Mouse (Mus musculus) myocyte (in vitro differentiated cells): ENCODE measurements around the gene Mrps7. TPM values are rescaled to one million over a fixed set of nuclear protein-coding genes. Genes with fewer than 3 reads are reported as not detected.

Source experiments
- H3K27me3 ChIP-seq: one replicate; pipeline ENCODE4 v1.6.1; 2011; ENCODE audit not compliant: control insufficient read depth, insufficient read depth, insufficient read length
- H3K36me3 ChIP-seq: one replicate; pipeline ENCODE4 v1.6.1; 2011; ENCODE audit not compliant: control insufficient read depth, insufficient read depth
- H3K4me2 ChIP-seq: one replicate; pipeline ENCODE4 v1.6.1; 2011; ENCODE audit warnings: low read depth, control low read depth
- H3K4me3 ChIP-seq: one replicate; pipeline ENCODE4 v1.5.1; 2011; ENCODE audit warnings: mild to moderate bottlenecking, control low read depth, moderate library complexity
- H3K79me2 ChIP-seq: one replicate; pipeline ENCODE4 v1.6.1; 2011; ENCODE audit not compliant: control insufficient read depth, insufficient read depth
- H3ac ChIP-seq: one replicate; pipeline ENCODE4 v1.6.1; 2011; ENCODE audit not compliant: control insufficient read depth, insufficient read length
- CEBPB ChIP-seq: IDR thresholded peaks from 2 replicates; pipeline ENCODE4 v1.6.1; 2011; ENCODE audit warnings: mild to moderate bottlenecking, moderate library complexity; ENCODE audit not compliant: poor library complexity, insufficient read depth, severe bottlenecking
- E2F4 ChIP-seq: IDR thresholded peaks from one replicate; pipeline ENCODE4 v1.6.1; 2011; ENCODE audit warnings: mild to moderate bottlenecking, control low read depth, moderate library complexity; ENCODE audit not compliant: insufficient read depth
- MAX ChIP-seq: IDR thresholded peaks from one replicate; pipeline ENCODE4 v1.6.1; 2011; ENCODE audit warnings: low read depth, mild to moderate bottlenecking, control low read depth
- MYOD1 ChIP-seq, 3 experiments: IDR thresholded peaks; one replicate each; pipeline ENCODE4 v1.6.1; 2011; ENCODE audit warnings: control low read depth in 2 of 3, low read depth in 2 of 3, mild to moderate bottlenecking in 2 of 3, moderate library complexity in 1 of 3; ENCODE audit not compliant: insufficient read length in 2 of 3, control insufficient read depth in 1 of 3
- MYOG ChIP-seq, 3 experiments: IDR thresholded peaks; one replicate each; pipeline ENCODE4 v1.6.1; 2011; ENCODE audit warnings: control low read depth in 2 of 3, low read depth in 2 of 3, mild to moderate bottlenecking in 2 of 3; ENCODE audit not compliant: insufficient read length in 2 of 3, control insufficient read depth in 1 of 3, insufficient read depth in 1 of 3
- POLR2A ChIP-seq: IDR thresholded peaks from one replicate; pipeline ENCODE4 v1.6.1; 2011; ENCODE audit warnings: low read depth, mild to moderate bottlenecking, control low read depth, moderate library complexity; ENCODE audit not compliant: insufficient read length
- POLR2AphosphoS2 ChIP-seq: IDR thresholded peaks from one replicate; pipeline ENCODE4 v1.6.1; 2011; ENCODE audit warnings: low read depth, control low read depth; ENCODE audit not compliant: insufficient read length
- REST ChIP-seq: IDR thresholded peaks from one replicate; pipeline ENCODE4 v1.6.1; 2011; ENCODE audit warnings: mild to moderate bottlenecking, control low read depth, moderate library complexity; ENCODE audit not compliant: insufficient read depth, insufficient read length
- SRF ChIP-seq: IDR thresholded peaks from one replicate; pipeline ENCODE4 v1.6.1; 2011; ENCODE audit warnings: low read depth; ENCODE audit not compliant: control insufficient read depth, insufficient read length
- TCF12 ChIP-seq: IDR thresholded peaks from one replicate; pipeline ENCODE4 v1.6.1; 2011; ENCODE audit warnings: mild to moderate bottlenecking, control low read depth; ENCODE audit not compliant: poor library complexity, insufficient read depth, severe bottlenecking
- TCF3 ChIP-seq: IDR thresholded peaks from one replicate; pipeline ENCODE4 v1.6.1; 2011; ENCODE audit warnings: low read depth, control low read depth; ENCODE audit not compliant: insufficient read length
- USF1 ChIP-seq: IDR thresholded peaks from one replicate; pipeline ENCODE4 v1.6.1; 2011; ENCODE audit warnings: low read depth, mild to moderate bottlenecking, control low read depth, moderate library complexity
- polyA plus RNA-seq: library from polyadenylated mRNA; unstranded; fragments of >200 nt; fragmentation: generic; extraction: Trizol; gene quantifications from one replicate; pipeline ENCODE4 v1.2.1, GENCODE M21; 2012; ENCODE audit warnings: missing spikeins

The Mrps7 gene
- polyA plus RNA-seq, 1 experiment, result 61.5 TPM

GRCm38 (mm10) chr11:115638498-115639409 is 35.0 kb downstream of the Mrps7 start:
- Histone ChIP-seq H3K27me3 (no peaks in the 10 kb centered on the region), H3K4me3 (no peak overlapping the region), H3ac (no peak overlapping the region), H3K4me2 (no peak overlapping the region), H3K79me2 (no peaks in the 10 kb centered on the region), H3K36me3 (no peaks in the 10 kb centered on the region)
- TF ChIP-seq USF1 (no peak), POLR2A (no peak), CEBPB (no peak), REST (no peak), MYOG (IDR thresholded peaks at IDR 0.05; ENCODE audit: control insufficient read depth in 1 of 3, insufficient read depth in 1 of 3, insufficient read length in 2 of 3, low read depth in 2 of 3) (no peak), MYOD1 (IDR thresholded peaks at IDR 0.05; ENCODE audit: control insufficient read depth in 1 of 3, insufficient read length in 2 of 3, low read depth in 2 of 3) (no peak), MAX (no peak), E2F4 (no peak), SRF (no peak)

- H3K4me2 ChIP-seq, result no peak overlapping the region
- no peaks in the 10 kb centered on the region for H3K27me3 ChIP-seq
- TF ChIP-seq TCF3, result no peak
- no peak for TF ChIP-seq TCF12
- TF ChIP-seq POLR2A, result no peak
- TF ChIP-seq E2F4, result no peak
- no peak for TF ChIP-seq USF1
- TF ChIP-seq CEBPB, result no peak
- no peak for TF ChIP-seq SRF
- TF ChIP-seq REST, result no peak
- no peak for TF ChIP-seq POLR2AphosphoS2
- H3K4me3 ChIP-seq, result no peak overlapping the region
- H3ac ChIP-seq, result no peak overlapping the region
- H3K36me3 ChIP-seq, result no peaks in the 10 kb centered on the region
- H3K79me2 ChIP-seq, result no peaks in the 10 kb centered on the region
Measured at GRCm38 (mm10) chr11:115639540-115639939, 35.8 kb downstream of the Mrps7 start.

- no peaks in the 10 kb centered on the region for H3K79me2 ChIP-seq
- H3K36me3 ChIP-seq, result no peaks in the 10 kb centered on the region
- no peak for TF ChIP-seq REST
- no peak overlapping the region for H3K4me2 ChIP-seq
- no peaks in the 10 kb centered on the region for H3K27me3 ChIP-seq
- no peak overlapping the region for H3K4me3 ChIP-seq
- no peak overlapping the region for H3ac ChIP-seq
Measured at GRCm38 (mm10) chr11:115640311-115640828, 36.6 kb downstream of the Mrps7 start.

- no peaks in the 10 kb centered on the region for H3K79me2 ChIP-seq
- TF ChIP-seq SRF (no peak), POLR2A (no peak), TCF3 (no peak), MYOD1 (IDR thresholded peaks at IDR 0.05; ENCODE audit: control insufficient read depth in 1 of 3, insufficient read length in 2 of 3, low read depth in 2 of 3) (no peak), TCF12 (no peak), MYOG (IDR thresholded peaks at IDR 0.05; ENCODE audit: control insufficient read depth in 1 of 3, insufficient read depth in 1 of 3, insufficient read length in 2 of 3, low read depth in 2 of 3) (no peak), POLR2AphosphoS2 (peak; percentile 25), USF1 (no peak), CEBPB (no peak)
- H3K4me2 ChIP-seq, result no peak overlapping the region
- no peaks in the 10 kb centered on the region for H3K27me3 ChIP-seq
- H3K36me3 ChIP-seq, result no peaks in the 10 kb centered on the region
- H3ac ChIP-seq, result no peak overlapping the region
- H3K4me3 ChIP-seq, result no peak overlapping the region
Measured at GRCm38 (mm10) chr11:115640978-115641663, 37.4 kb downstream of the Mrps7 start.

- no peaks in the 10 kb centered on the region for H3K79me2 ChIP-seq
- no peaks in the 10 kb centered on the region for H3K27me3 ChIP-seq
- H3K4me3 ChIP-seq, result no peak overlapping the region
- no peak for TF ChIP-seq REST
- no peak for TF ChIP-seq POLR2AphosphoS2
- TF ChIP-seq USF1, result no peak
- TF ChIP-seq SRF, result no peak
- no peak for TF ChIP-seq E2F4
- no peak for TF ChIP-seq CEBPB
- no peak for TF ChIP-seq MYOD1 (IDR thresholded peaks at IDR 0.05; ENCODE audit: control insufficient read depth in 1 of 3, insufficient read length in 2 of 3, low read depth in 2 of 3)
- TF ChIP-seq TCF3, result no peak
- TF ChIP-seq TCF12, result no peak
- no peaks in the 10 kb centered on the region for H3K36me3 ChIP-seq
- no peak overlapping the region for H3K4me2 ChIP-seq
- H3ac ChIP-seq, result no peak overlapping the region
Measured at GRCm38 (mm10) chr11:115641664-115642036, 37.9 kb downstream of the Mrps7 start.
